Mouse (Mus musculus) embryonic fibroblast, embryonic 13.5 days (primary cell): ENCODE measurements around the gene Gm20388.

Source experiments
- CTCF ChIP-seq: IDR thresholded peaks from 2 replicates; pipeline ENCODE4 v1.5.1; 2011; ENCODE audit warnings: mild to moderate bottlenecking, control low read depth, low read length, moderate library complexity, borderline replicate concordance; ENCODE audit not compliant: insufficient read depth
- POLR2A ChIP-seq: IDR thresholded peaks from 2 replicates; pipeline ENCODE4 v1.6.1; 2011; ENCODE audit warnings: low read depth, mild to moderate bottlenecking, control low read depth, low read length, moderate library complexity

GRCm38 (mm10) chr8:120623608-120624007 is 713.0 kb downstream of the Gm20388 start:
- TF ChIP-seq POLR2A (no peak), CTCF (no peak)
